16 mouse cellular contexts compared by ENCODE assay signal in genomic region chr16:13428806-13429205, GRCm38 (mm10).
"Had no signal": no experiment of that assay in that cellular context is flagged by ENCODE, and none has a peak within 500 bp of the region (broad histone marks: within the 10 kb centered on the region; RNA-seq: fewer than 3 reads in every experiment).

No protein-coding gene starts in this region.

- H3K4me2 ChIP-seq: liver, embryonic 15.5 days; lung, embryonic 15.5 days; midbrain, embryonic 11.5 days; midbrain, embryonic 13.5 days; midbrain, embryonic 15.5 days; neural tube, embryonic 12.5 days had no signal

- H3K27ac ChIP-seq: liver, embryonic 15.5 days; lung, embryonic 15.5 days; macrophage; midbrain, embryonic 13.5 days; midbrain, embryonic 15.5 days; neural tube, embryonic 12.5 days had no signal

- H3K27me3 ChIP-seq: liver, embryonic 15.5 days; lung, embryonic 15.5 days; midbrain, embryonic 13.5 days; midbrain, embryonic 15.5 days; neural tube, embryonic 12.5 days had no signal

- H3K4me3 ChIP-seq: liver, embryonic 15.5 days; lung, embryonic 15.5 days; midbrain, embryonic 13.5 days; midbrain, embryonic 15.5 days; neural tube, embryonic 12.5 days had no signal

- DNase-seq: liver, postnatal 0 days; lung, adult 2 months; lung, postnatal 14 days; lung, postnatal 36 days; right cerebral cortex, postnatal 14 days; thymus, adult 18-20 months; thymus, postnatal 14 days; thymus, postnatal 36 days had no signal

- H3K4me1 ChIP-seq: midbrain, embryonic 13.5 days; midbrain, embryonic 15.5 days; neural tube, embryonic 12.5 days had no signal

- H3K9ac ChIP-seq: liver, embryonic 15.5 days; liver, postnatal 0 days; lung, embryonic 15.5 days; midbrain, embryonic 13.5 days; midbrain, embryonic 15.5 days; neural tube, embryonic 12.5 days had no signal

- ATAC-seq: liver, postnatal 0 days; lung, postnatal 0 days; midbrain, embryonic 13.5 days; midbrain, embryonic 15.5 days had no signal

- H3K36me3 ChIP-seq: liver, embryonic 15.5 days; lung, embryonic 15.5 days; midbrain, embryonic 13.5 days; midbrain, embryonic 15.5 days; neural tube, embryonic 12.5 days had no signal

- H3K9me3 ChIP-seq: liver, embryonic 15.5 days; lung, embryonic 15.5 days; midbrain, embryonic 13.5 days; midbrain, embryonic 15.5 days; neural tube, embryonic 12.5 days had no signal
